Mouse (Mus musculus) liver, embryonic 14.5 days (tissue): ENCODE results near the gene Hpn. TPM values are rescaled to one million over a fixed set of nuclear protein-coding genes. Genes with fewer than 3 reads are reported as not detected.

Experiments used
- ATAC-seq: fragments of 200-750 bp; cut with Nextera tagmentation; 2 replicates; pipeline ENCODE4 v1.8.0; 2017; ENCODE audit warnings: moderate number of reproducible peaks, mild to moderate bottlenecking, moderate library complexity; ENCODE audit not compliant: insufficient read depth
- DNase-seq, 3 experiments: peaks; one replicate each; pipeline ENCODE4 v3.0.0-alpha.2; 2012 to 2013; ENCODE audit warnings: low read depth in 3 of 3, low spot score in 3 of 3
- H3K27ac ChIP-seq: fragments of 300-500 bp; sonication (generic); 2 replicates; pipeline ENCODE4 v1.5.1; 2014; ENCODE audit warnings: moderate library complexity, mild to moderate bottlenecking, control low read depth, inconsistent platforms
- H3K27me3 ChIP-seq: fragments of 300-500 bp; sonication (generic); 2 replicates; pipeline ENCODE4 v1.6.1; 2014; ENCODE audit warnings: mild to moderate bottlenecking, low read length, moderate library complexity; ENCODE audit not compliant: control insufficient read depth, insufficient read depth
- H3K36me3 ChIP-seq: fragments of 300-500 bp; sonication (generic); replicated peaks from 2 replicates; pipeline ENCODE4 v1.6.1; 2014; ENCODE audit warnings: low read depth; ENCODE audit not compliant: control insufficient read depth, insufficient read depth
- H3K4me1 ChIP-seq, 2 experiments: fragments of 200-500 bp in 1 of 2; fragments of 300-500 bp in 1 of 2; sonication (generic) in 1 of 2; replicated peaks; 2 replicates each; pipeline ENCODE4 v1.6.1; 2012 to 2014; ENCODE audit warnings: antibody characterized with exemption in 1 of 2, inconsistent platforms in 1 of 2, low read length in 1 of 2; ENCODE audit not compliant: control insufficient read depth in 2 of 2, insufficient read depth in 2 of 2
- H3K4me2 ChIP-seq: fragments of 300-500 bp; sonication (generic); 2 replicates; pipeline ENCODE4 v1.6.1; 2014; ENCODE audit warnings: low read depth, mild to moderate bottlenecking, control low read depth, moderate library complexity
- H3K4me3 ChIP-seq, 2 experiments: fragments of 200-500 bp in 1 of 2; fragments of 300-500 bp in 1 of 2; sonication (generic) in 1 of 2; 2 replicates each; pipeline ENCODE4 v1.5.1; 2012 to 2014; ENCODE audit warnings: low read depth in 2 of 2, low read length in 2 of 2, mild to moderate bottlenecking in 2 of 2, control low read depth in 1 of 2, inconsistent platforms in 1 of 2, moderate library complexity in 1 of 2; ENCODE audit not compliant: insufficient read depth in 1 of 2
- H3K9ac ChIP-seq: fragments of 300-500 bp; sonication (generic); replicated peaks from 2 replicates; pipeline ENCODE4 v1.6.1; 2014; ENCODE audit warnings: mild to moderate bottlenecking, control low read depth, moderate library complexity
- H3K9me3 ChIP-seq: fragments of 300-500 bp; sonication (generic); 2 replicates; pipeline ENCODE4 v1.6.1; 2016; ENCODE audit warnings: low read length, mixed read lengths; ENCODE audit not compliant: control insufficient read depth
- CTCF ChIP-seq: IDR thresholded peaks from 2 replicates; pipeline ENCODE4 v1.5.1; 2016; ENCODE audit warnings: antibody characterized with exemption, low read depth, control low read depth
- EP300 ChIP-seq: IDR thresholded peaks from 2 replicates; pipeline ENCODE4 v1.6.1; 2016; ENCODE audit warnings: antibody characterized with exemption, low read depth
- WGBS: fragments of 180-500 bp; shearing (Covaris S2); extraction: QIAGEN DNeasy Blood & Tissue Kit; methylation state at CpG from one replicate; pipeline ENCODE4 v1.1.7; 2014; ENCODE audit not compliant: insufficient replicate concordance; 5-methylcytosine and 5-hydroxymethylcytosine counted together
- polyA plus RNA-seq, 2 experiments: library from polyadenylated mRNA; depleted of rRNA in 1 of 2; stranded (reverse) in 1 of 2; unstranded in 1 of 2; fragments of >200 nt; fragmentation: Nextera tagmentation in 1 of 2; extraction: Ambion mirVana in 1 of 2; gene quantifications; 2 replicates each; pipeline versions ENCODE4 v1.2.1 to v1.2.3; 2012 to 2014

The Hpn gene
- polyA plus RNA-seq, 2 experiments: 43.3 to 44.7 TPM

DNA sequence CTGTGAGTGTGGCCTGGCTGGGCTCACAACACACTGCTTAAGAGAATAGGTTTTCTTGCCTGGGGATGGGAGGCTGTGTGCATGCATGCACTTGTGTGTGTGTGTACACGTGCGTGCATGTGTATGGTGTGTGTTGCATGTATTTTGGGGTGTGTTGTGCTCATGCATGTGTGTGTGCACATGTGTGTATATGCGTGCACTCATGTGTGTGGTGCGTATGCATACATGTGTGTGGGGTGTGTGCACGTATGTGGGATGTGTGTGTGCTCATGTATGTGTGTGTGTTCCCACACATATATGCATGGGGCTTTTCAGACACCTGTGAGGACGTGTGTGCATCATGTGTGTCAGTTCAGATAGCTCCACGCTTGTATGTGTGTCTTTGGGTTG is 54.5 kb downstream of the Hpn start:
- 62% methylated on average over 7 of the region's 7 CpGs for WGBS
- Histone ChIP-seq H3K36me3 (no peaks in the 10 kb centered on the region), H3K9ac (no peak overlapping the region), H3K9me3 (no peaks in the 10 kb centered on the region), H3K4me3 (no peak overlapping the region), H3K4me1 (peaks cover 0 to 7% of the 10 kb centered on the region in 2 experiments; a peak in 1 of 4 replicates), H3K27ac (no peak overlapping the region), H3K4me2 (no peak overlapping the region), H3K27me3 (no peaks in the 10 kb centered on the region)
- TF ChIP-seq EP300 (no peak), CTCF (no peak)
- DNase-seq (no peak), ATAC-seq (no peak)

DNA sequence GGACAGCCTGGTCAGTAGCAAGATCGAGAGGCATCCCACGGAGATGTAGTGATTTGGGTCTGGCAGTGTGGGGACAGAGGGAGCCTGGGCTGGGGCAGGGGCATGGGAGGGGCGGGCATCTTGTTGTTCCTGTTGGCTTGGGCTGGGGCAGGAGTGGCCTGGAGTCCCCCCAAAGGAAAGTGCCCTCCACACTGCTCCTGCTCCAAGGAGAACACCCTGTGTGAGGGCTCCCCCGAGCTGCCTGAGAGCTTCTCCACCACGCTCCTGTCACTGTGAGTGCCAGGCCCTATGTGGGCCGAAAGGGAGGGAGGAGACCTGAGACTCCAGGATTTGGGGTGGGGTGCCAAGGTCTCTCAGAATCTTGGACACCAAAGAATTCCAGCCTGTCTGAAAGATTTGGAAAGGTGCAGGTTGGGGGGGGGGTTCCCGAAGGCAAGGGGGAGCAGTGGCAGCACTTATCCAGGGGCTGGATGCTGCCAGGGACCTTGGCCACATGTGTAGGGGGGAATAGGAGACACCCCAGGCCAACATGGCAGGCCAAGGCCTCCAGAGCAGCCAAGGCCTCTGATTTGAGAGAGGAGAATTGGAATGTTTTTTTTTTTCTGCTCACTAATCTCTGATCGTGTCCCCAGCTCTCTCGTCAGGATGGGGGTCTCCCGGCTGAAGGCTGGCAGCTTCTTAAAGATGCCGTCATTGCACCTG is 55.0 kb downstream of the Hpn start:
- TF ChIP-seq CTCF (no peak), EP300 (no peak)
- no peak overlapping the region for H3K27ac ChIP-seq
- DNase-seq: no peak
- H3K9ac ChIP-seq: no peak overlapping the region
- no peak overlapping the region for H3K4me2 ChIP-seq
- no peak for ATAC-seq
- H3K4me3 ChIP-seq: no peak overlapping the region
- no peaks in the 10 kb centered on the region for H3K9me3 ChIP-seq
- peaks cover 0 to 7% of the 10 kb centered on the region in 2 experiments; a peak in 1 of 4 replicates for H3K4me1 ChIP-seq
- H3K36me3 ChIP-seq: no peaks in the 10 kb centered on the region
- H3K27me3 ChIP-seq: no peaks in the 10 kb centered on the region
- WGBS: 60% methylated on average over 11 of the region's 11 CpGs

DNA sequence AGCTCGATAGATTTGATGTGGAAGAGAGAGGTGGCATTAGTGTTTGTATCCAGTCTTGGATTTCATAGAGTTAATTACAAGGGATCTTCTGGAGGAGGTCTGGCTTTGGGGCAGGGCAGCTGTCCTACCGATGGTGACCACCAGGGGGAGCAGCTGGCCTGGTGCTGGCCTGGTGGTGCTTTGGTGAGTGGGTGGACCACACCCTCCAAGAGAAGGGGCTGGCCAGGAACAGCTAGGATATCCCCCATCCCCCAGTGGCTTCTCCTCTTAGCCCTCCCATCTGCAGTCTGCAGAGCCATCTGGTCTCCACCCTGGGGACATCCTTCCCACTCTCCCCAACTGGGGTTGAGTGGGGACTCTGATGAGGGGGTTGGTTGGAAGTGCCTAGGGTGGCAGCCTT is 56.0 kb downstream of the Hpn start, which contains the start of gene Lgi4:
Lgi4 (plus strand) TSS at position 235 of the 400 bp plus-strand sequence.
- no peaks in the 10 kb centered on the region for H3K9me3 ChIP-seq
- H3K4me2 ChIP-seq: no peak within 1 kb of the TSS
- H3K9ac ChIP-seq: no peak within 1 kb of the TSS
- H3K4me3 ChIP-seq: no peak within 1 kb of the TSS
- DNase-seq (no peak), ATAC-seq (0 out of 2 replicates have a peak, but pooled peaks have one; percentile 8)
- H3K27me3 ChIP-seq: no peaks in the 10 kb centered on the region
- H3K4me1 ChIP-seq: peaks cover 0 to 7% of the 10 kb centered on the region in 2 experiments; a peak in 1 of 4 replicates
- no peak within 1 kb of the TSS for H3K27ac ChIP-seq
- H3K36me3 ChIP-seq: no peaks in the 10 kb centered on the region
- WGBS: 0% methylated on average over 2 of the region's 2 CpGs
- peak; percentile 97 for TF ChIP-seq CTCF
- no peak for TF ChIP-seq EP300

DNA sequence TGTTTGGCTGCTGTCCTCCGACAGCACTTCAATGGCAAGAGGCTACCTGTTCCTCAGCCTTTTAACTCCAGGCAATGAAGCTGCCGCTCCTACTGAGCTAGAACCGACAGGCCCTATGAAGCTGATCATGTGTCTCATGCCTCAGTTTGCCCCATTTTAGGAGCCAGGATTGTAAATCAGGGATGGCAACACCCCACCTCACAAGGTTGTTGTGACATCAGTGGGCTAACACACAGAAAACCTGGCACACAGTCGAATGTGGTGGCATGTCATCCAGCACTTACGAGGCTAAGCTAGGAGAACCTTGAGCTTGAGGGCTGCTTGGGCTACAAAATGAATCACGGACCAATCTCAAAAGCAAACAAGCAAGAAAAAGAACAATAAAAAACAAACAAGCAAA is 56.9 kb downstream of the Hpn start:
- Histone ChIP-seq H3K9me3 (no peaks in the 10 kb centered on the region), H3K4me1 (peaks cover 0 to 7% of the 10 kb centered on the region in 2 experiments; a peak in 1 of 4 replicates), H3K9ac (no peak overlapping the region), H3K4me2 (no peak overlapping the region), H3K36me3 (no peaks in the 10 kb centered on the region), H3K27me3 (peaks cover 2% of the 10 kb centered on the region), H3K27ac (no peak overlapping the region), H3K4me3 (no peak overlapping the region)
- no peak for DNase-seq
- no peak for ATAC-seq
- no peak for TF ChIP-seq EP300
- TF ChIP-seq CTCF: no peak
- 62% methylated on average over 6 of the region's 6 CpGs for WGBS

DNA sequence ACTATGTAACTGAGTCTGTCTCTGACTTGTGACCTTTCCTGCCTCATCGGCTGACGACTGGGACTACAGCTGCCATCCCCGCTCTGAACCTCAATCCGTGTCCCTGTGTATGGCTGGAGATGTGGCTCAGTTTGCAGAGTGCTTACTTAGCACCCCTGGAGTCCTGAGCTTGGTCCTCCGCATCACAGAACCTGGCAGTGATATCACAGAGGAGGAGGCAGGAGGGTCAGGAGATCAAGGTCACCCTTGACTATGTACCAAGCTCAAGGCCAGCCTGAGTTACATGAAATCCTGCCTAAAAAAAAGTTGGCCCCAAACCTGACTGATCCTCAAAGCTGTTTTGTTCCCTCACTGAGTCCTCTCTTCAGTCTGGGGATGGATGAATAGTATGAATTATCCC is 57.4 kb downstream of the Hpn start:
- Histone ChIP-seq H3K4me3 (no peak overlapping the region), H3K27me3 (peaks cover 6% of the 10 kb centered on the region), H3K27ac (no peak overlapping the region), H3K9ac (no peak overlapping the region), H3K36me3 (no peaks in the 10 kb centered on the region), H3K4me1 (peaks cover 0 to 7% of the 10 kb centered on the region in 2 experiments; a peak in 1 of 4 replicates), H3K9me3 (no peaks in the 10 kb centered on the region), H3K4me2 (no peak overlapping the region)
- no peak for ATAC-seq
- WGBS: 50% methylated on average over 5 of the region's 5 CpGs
- TF ChIP-seq EP300: no peak
- TF ChIP-seq CTCF: no peak
- DNase-seq: no peak
